Mouse (Mus musculus) lung, postnatal 4 days (tissue): ENCODE results near the gene Pdhx.

Source experiments
- DNase-seq, 2 experiments: peaks; one replicate each; pipeline ENCODE4 v3.0.0; 2021

The Pdhx gene

GRCm38 (mm10) chr2:103058266-103058665, 15.0 kb downstream of the Pdhx start:
- no peak for DNase-seq

DNA sequence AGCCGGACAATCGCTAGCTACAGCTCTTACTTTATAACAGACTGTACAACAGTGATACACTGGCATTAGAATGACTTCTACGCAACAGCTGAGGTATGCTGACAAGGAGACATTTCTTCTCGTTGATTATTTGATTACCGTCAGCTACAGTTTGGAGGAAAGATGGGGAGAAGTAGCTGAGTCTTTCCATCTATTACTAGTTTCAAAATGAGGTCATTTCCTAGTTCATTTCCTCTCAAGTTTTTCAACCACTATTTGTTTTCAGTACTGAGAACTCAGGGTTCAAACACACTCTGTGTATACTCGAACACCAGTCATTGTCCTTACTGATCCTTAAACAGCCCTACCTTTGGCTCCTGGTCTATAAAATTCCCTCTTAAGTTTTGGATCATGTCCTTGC, 17.5 kb downstream of the Pdhx start:
- DNase-seq = no peak

- peak in 1 of 2 experiments; percentile 37 for DNase-seq
These were observed 21.1 kb downstream of the Pdhx start for GRCm38 (mm10) chr2:103051937-103052893.

GRCm38 (mm10) chr2:103045286-103045685, 28.0 kb downstream of the Pdhx start:
- no peak for DNase-seq

DNA sequence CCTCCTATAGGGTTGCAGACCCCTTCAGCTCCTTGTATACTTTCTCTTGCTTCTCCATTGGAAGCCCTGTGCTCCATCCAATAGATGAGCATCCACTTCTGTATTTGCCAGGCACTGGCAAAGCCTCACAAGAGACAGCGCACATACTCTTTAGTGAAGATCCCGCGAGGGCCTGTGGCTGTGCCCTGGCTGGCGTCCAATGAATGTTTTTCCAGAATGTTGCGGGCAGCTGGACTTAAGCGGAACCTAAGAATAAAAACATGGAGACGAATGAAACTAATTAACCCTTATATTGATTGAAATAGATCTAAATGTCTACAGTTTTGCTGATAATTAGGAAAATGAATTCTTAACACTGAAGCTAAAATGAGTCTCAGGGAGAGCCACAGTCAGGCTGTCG, 32.4 kb downstream of the Pdhx start:
- peak; percentile 41 to 60 for DNase-seq

DNA sequence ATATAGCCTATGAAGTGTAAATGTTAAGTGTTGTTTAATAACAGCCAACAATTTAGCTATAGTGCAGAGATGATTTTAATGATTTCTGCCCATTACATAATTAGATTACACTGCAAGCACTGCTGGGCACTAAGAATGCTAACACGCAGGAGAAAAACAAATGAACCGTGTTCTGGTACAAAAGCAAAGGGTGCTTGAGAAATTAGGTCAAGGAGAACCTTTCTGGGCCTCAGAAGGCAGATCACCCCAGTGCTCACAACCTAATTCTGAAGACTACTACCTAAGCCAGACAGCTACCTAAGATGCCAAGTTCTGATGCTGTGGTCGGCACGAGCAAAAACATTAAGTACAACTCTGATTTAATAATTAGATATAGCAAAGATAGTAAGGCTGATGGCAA, 35.5 kb downstream of the Pdhx start:
- no peak for DNase-seq

GRCm38 (mm10) chr2:103022728-103023127, 50.6 kb downstream of the Pdhx start:
- no peak for DNase-seq

- DNase-seq = no peak
These were observed 52.9 kb downstream of the Pdhx start for GRCm38 (mm10) chr2:103020191-103020987.

GRCm38 (mm10) chr2:103018817-103019494, 54.4 kb downstream of the Pdhx start:
- peak in 1 of 2 experiments; percentile 12 for DNase-seq

GRCm38 (mm10) chr2:103017391-103017824, 55.9 kb downstream of the Pdhx start:
- no peak for DNase-seq

DNA sequence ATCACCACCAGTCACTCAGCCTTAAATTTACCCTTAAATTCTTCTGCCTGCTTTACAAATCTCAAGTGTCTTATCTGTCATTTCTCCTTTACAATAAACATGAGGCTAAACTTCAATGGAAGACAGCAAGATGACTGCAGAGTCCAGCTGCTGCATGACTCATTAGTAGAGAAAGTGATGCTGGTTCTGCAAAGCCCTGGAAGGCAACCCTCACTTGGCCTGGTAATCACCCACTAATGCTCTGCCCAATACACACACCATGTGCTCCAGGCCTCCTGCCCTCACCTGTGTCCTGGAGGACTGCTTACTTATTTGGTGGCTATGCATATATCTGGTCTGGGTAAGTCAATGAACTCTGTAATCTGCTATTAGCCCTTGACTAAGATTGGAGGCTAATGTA, 57.2 kb downstream of the Pdhx start:
- no peak for DNase-seq

- DNase-seq = no peak
These were observed 60.3 kb downstream of the Pdhx start for GRCm38 (mm10) chr2:103012782-103013575.

- no peak for DNase-seq
These were observed 65.1 kb downstream of the Pdhx start for GRCm38 (mm10) chr2:103008221-103008620.

DNA sequence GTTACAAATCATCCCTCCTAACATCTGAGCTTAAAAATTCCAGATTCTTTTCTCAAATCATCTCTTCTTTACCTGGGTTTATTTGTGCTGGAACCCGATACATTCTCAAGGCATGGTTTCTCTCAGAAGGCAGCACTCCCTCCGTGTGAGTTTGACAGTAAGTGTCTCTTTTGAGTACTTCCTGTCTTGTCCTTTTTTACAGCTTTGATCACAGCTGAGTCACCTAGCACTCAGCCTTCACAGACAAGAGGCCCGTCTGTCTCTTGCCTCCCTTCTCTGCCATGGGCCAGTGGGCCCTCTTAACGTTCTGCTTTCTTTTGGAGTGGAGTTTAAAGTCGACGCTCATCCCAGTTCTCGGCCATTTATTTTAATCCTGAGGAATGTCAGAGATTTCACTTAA, 68.7 kb downstream of the Pdhx start:
- no peak for DNase-seq

DNA sequence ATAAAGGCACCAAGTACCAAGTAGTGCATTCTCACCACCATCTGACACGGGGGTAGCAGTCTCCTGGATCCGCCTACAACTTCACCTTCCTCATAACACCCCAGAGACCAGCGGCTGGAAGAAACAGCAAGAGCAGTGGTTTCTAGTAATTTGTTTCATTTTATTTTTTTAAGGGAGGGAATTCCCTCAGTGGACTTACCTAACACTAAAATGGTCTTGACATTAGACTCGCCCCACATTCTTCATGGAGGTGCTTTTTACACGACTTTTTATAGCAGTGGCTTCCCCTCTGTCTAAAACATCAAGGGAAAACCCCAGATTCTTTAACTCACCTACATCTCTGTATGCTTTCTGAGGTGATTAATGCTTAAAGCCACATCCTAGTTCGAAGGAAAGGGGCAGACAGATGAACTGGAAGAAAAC, 74.1 kb downstream of the Pdhx start:
- no peak for DNase-seq

GRCm38 (mm10) chr2:102998356-102998755, 75.0 kb downstream of the Pdhx start:
- no peak for DNase-seq

DNA sequence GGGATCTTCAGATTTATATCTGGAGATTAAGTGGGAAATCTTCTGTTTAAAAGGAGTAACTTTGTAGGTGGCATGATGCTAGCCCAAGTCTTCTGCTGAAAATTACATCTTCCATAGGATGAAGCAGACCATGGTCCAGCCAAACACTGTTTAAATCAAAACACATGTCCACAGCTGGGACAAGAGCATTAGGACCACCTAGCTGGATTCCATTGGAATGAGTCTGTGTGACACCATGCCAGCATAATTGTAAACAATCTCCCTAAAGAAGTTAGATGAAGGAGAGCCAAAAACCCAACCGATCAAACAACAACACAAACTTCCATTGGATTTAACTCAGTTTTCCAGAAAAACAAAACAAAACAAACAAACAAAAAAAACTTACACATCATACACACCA, 75.4 kb downstream of the Pdhx start:
- no peak for DNase-seq

- DNase-seq = no peak
These were observed 79.3 kb downstream of the Pdhx start for GRCm38 (mm10) chr2:102993841-102994607.

DNA sequence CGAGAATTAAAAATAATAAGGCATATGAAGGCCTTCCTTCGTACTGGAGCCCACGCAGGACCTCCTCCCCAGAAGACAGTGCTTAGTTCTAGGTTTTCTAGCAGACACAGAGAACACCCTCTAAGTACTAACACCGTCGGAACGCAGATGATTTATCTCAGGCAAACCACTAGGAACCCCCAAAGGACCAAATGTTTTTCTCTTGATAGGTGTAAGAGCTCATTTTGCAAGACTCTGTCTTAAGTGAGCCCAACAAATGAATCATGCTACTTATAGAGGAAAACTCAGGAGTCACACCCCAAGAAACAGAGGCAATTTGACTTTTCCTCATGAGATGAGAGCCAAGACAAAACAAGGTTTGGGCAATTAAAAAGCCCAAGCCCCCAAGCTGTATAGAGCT, 80.9 kb downstream of the Pdhx start:
- no peak for DNase-seq

GRCm38 (mm10) chr2:102990301-102990702, 83.0 kb downstream of the Pdhx start:
- DNase-seq = no peak

- DNase-seq = no peak
These were observed 83.9 kb downstream of the Pdhx start for GRCm38 (mm10) chr2:102989446-102989845.

DNA sequence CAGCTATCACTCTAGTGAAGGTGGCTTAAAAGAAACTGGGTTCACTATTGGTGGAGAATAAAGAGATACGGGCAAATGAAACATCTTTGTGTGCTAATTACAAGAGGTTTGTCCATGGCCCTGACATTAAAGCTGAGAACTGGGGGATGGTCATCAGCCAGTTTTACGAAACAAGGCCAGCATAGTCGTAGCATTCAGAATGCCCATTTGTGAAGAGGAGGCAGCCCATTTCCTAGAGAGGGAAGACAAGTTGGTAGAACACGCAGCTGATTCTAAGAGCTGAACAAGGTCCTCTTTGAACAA, 85.7 kb downstream of the Pdhx start:
- DNase-seq = no peak
